Mouse (Mus musculus): ENCODE measurements at regions not wholly inside any gene's neighbourhood (a gene's known extent, or its start where the extent isn't known, plus 50 kb on each side); places are given as distances from the start of the nearest gene placed in this dataset.

DNA sequence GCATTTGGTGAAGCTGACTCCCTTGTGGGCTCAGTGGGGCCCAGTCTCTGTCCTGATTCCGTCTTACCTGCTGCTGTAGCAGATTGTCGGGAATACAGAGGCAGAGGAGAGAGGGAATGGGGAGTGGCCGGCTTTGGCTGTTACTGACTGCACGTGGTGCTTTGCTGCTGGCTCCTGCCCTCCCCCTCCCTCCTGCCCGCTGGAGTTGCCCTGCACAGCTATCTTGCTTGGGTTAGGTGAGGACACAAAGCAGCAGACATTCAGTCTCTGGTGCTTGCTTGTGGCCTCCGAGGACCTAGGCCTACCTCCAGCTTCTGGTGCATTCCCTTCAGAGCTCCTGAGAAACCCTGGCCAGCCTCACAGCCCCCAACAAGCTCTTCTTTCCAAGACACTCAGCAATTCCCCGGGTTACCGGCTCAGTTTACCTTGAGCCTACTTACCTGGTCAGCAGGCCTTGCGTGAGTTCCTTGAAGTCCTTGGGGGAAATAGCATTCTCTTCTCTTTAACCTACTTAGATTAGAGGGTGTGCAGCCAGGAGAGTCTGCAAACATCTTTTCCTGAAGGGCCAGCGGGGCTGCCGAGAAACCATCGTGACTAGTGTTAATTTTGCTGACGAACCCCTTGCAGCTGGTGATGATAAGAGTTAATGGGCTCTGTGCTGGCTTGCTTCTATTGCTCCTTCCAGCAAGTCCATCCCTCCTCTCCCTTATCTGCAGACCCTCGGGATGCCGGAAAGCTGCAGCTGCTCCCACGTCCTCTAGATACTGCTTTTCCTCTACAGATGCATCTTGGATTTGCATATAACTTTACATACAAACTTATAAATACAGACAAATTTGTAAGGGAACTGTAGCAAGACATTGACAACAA, 1176.2 kb upstream of the A1bg start:
- H3K36me3 ChIP-seq = no peaks in the 10 kb centered on the region
- no peak; the same call in 1 of the 2 replicates for ATAC-seq (ENCODE audit: low FRiP score)
- no peaks in the 10 kb centered on the region for H3K4me1 ChIP-seq
- 51% methylated on average over 16 of the region's 16 CpGs for WGBS
- no peaks in the 10 kb centered on the region for H3K9me3 ChIP-seq (replicated peaks)
- no peak overlapping the region for H3K27ac ChIP-seq
- H3K4me3 ChIP-seq = no peak overlapping the region
- H3K4me2 ChIP-seq (replicated peaks) = no peak overlapping the region
- H3K9ac ChIP-seq = no peak overlapping the region
- 0 out of 2 replicates have a peak, but pooled peaks cover 3% of the 10 kb centered on the region for H3K27me3 ChIP-seq

DNA sequence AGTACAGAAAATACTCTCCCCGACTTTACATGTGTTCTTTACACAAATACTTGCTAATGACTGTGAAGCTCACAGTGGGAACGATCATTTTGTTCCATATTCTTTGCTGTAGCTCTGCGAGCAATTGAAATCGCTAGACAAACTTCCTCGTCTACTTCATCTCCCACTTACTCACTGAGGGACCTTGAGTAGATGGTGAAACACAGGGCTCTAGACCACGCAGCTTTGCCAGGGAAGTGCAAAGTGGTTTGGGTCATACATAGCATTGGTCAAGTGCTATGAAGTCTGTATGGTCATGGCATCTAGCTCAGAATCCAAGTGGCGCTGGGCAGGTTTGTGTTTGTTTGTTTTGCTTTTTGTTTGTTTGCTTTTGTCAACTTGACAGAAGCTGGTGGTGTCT, 1174.0 kb upstream of the A1bg start:
- no peaks in the 10 kb centered on the region for H3K9me3 ChIP-seq (replicated peaks)
- no peaks in the 10 kb centered on the region for H3K36me3 ChIP-seq
- no peak overlapping the region for H3K9ac ChIP-seq
- no peak for ATAC-seq (ENCODE audit: low FRiP score)
- H3K27me3 ChIP-seq = 0 out of 2 replicates have a peak, but pooled peaks cover 3% of the 10 kb centered on the region
- no peak overlapping the region for H3K27ac ChIP-seq
- peaks cover 15% of the 10 kb centered on the region for H3K4me1 ChIP-seq
- 89% methylated on average over 7 of the region's 7 CpGs for WGBS
- H3K4me3 ChIP-seq = no peak overlapping the region
- no peak overlapping the region for H3K4me2 ChIP-seq (replicated peaks)

- no peak overlapping the region for H3K27ac ChIP-seq
- H3K27me3 ChIP-seq = 0 out of 2 replicates have a peak, but pooled peaks cover 3% of the 10 kb centered on the region
- no peak overlapping the region for H3K4me3 ChIP-seq
- H3K9ac ChIP-seq = no peak overlapping the region
- H3K4me2 ChIP-seq (replicated peaks) = no peak overlapping the region
- 75% methylated on average over 3 of the region's 3 CpGs for WGBS
- no peaks in the 10 kb centered on the region for H3K36me3 ChIP-seq
- no peaks in the 10 kb centered on the region for H3K9me3 ChIP-seq (replicated peaks)
- no peak for ATAC-seq (ENCODE audit: low FRiP score)
- H3K4me1 ChIP-seq = peaks cover 15% of the 10 kb centered on the region
Measured at GRCm38 (mm10) chr15:62095198-62095597, 1172.4 kb upstream of the A1bg start.

DNA sequence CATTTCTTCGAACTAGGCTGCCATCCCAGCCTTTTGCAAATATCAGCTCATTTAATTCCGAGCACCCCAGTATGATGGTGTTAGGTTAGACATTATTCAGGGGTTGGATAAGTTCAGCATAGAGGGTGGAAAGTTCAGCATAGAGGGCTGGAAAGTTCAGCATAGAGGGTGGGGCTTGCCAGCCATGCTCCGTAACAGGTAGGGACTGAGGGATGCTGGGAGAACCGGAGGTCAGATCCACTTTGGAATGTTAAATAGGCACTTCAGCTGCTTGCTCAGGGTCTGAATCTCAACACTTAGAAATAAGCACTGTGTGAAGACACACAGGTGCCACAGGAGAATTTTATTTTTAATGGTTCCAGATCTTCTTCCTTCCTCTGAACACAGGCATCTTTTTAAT, 1170.9 kb upstream of the A1bg start:
- Histone ChIP-seq H3K9ac (no peak overlapping the region), H3K27ac (no peak overlapping the region), H3K4me2 (replicated peaks) (no peak overlapping the region), H3K36me3 (no peaks in the 10 kb centered on the region), H3K27me3 (no peaks in the 10 kb centered on the region), H3K4me1 (peaks cover 15% of the 10 kb centered on the region), H3K9me3 (replicated peaks) (no peaks in the 10 kb centered on the region), H3K4me3 (no peak overlapping the region)
- ATAC-seq (ENCODE audit: low FRiP score) = no peak
- 75% methylated on average over 4 of the region's 4 CpGs for WGBS

DNA sequence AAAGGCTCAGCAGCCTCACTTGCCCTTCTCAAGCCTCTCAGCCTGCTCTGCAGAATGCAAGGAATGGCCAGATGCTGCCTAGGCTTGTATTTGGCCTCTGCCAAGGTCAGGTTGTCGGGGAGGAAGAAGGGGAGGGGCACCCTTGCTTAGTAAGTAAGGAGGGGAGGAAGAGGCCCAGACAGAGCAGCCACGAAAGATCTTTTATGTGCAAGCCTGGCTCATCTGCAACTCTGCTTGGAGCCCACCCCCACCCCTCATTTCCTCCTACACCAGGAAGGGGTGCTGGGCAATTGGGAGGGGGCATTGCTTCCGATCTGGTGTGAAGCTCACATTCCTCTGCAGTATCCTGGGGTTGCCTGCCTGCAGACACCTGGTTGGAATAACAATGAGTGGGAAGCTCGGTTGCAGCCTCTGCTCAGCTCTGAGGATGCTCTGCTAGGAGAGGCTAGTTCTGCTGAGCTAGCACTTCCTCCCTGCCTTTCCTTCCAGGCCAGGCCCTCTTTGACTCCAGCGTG, 1169.9 kb upstream of the A1bg start:
- 0 out of 2 replicates have a peak overlapping the region, but pooled peaks have one; percentile 9 for H3K4me2 ChIP-seq (replicated peaks)
- peak; percentile 74 for ATAC-seq (ENCODE audit: low FRiP score)
- H3K9ac ChIP-seq = no peak overlapping the region
- no peaks in the 10 kb centered on the region for H3K36me3 ChIP-seq
- H3K4me3 ChIP-seq = no peak overlapping the region
- peaks cover 15% of the 10 kb centered on the region for H3K4me1 ChIP-seq
- H3K9me3 ChIP-seq (replicated peaks) = no peaks in the 10 kb centered on the region
- WGBS = 4% methylated on average over 5 of the region's 5 CpGs
- no peaks in the 10 kb centered on the region for H3K27me3 ChIP-seq
- 0 out of 2 replicates have a peak overlapping the region, but pooled peaks have one; percentile 12 for H3K27ac ChIP-seq

GRCm38 (mm10) chr15:62091746-62092659, 1169.2 kb upstream of the A1bg start:
- WGBS = 55% methylated on average over 12 of the region's 12 CpGs
- no peak overlapping the region for H3K4me2 ChIP-seq (replicated peaks)
- H3K4me1 ChIP-seq = peaks cover 15% of the 10 kb centered on the region
- H3K4me3 ChIP-seq = no peak overlapping the region
- no peaks in the 10 kb centered on the region for H3K36me3 ChIP-seq
- H3K9ac ChIP-seq = no peak overlapping the region
- no peaks in the 10 kb centered on the region for H3K9me3 ChIP-seq (replicated peaks)
- no peak overlapping the region for H3K27ac ChIP-seq
- no peaks in the 10 kb centered on the region for H3K27me3 ChIP-seq
- peak; percentile 16; the same call in 1 of the 2 replicates for ATAC-seq (ENCODE audit: low FRiP score)

- Histone ChIP-seq H3K9ac (no peak overlapping the region), H3K27ac (no peak overlapping the region), H3K27me3 (no peaks in the 10 kb centered on the region), H3K36me3 (no peaks in the 10 kb centered on the region), H3K4me1 (peaks cover 15% of the 10 kb centered on the region), H3K4me3 (no peak overlapping the region), H3K4me2 (replicated peaks) (no peak overlapping the region), H3K9me3 (replicated peaks) (no peaks in the 10 kb centered on the region)
- ATAC-seq (ENCODE audit: low FRiP score) = no peak
- 90% methylated on average over 5 of the region's 5 CpGs for WGBS
Measured at GRCm38 (mm10) chr15:62091144-62091543, 1168.3 kb upstream of the A1bg start.

DNA sequence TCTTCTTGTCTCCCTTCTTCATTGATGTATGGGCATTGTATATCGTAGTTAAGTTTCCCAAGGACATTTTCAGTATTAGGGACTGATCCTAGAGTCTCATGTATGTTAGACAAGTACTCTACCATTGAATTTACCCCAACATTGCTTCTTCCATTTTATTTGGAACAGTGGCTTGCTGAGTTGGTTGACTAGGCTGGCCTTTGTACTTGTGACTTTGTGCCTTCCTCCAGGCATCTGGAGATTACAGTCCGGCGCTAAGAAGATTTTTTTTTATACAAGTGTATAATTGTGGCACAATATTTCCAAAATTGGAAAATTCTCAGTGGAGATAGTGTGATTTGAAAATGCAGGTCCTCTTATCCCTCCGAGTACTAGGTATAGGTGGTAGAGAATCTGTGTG, 1165.5 kb upstream of the A1bg start:
- no peak overlapping the region for H3K27ac ChIP-seq

GRCm38 (mm10) chr15:62087755-62088154, 1164.9 kb upstream of the A1bg start:
- no peak for ATAC-seq (ENCODE audit: low FRiP score)
- Histone ChIP-seq H3K4me3 (no peak overlapping the region), H3K36me3 (no peaks in the 10 kb centered on the region), H3K9me3 (replicated peaks) (no peaks in the 10 kb centered on the region), H3K27me3 (no peaks in the 10 kb centered on the region), H3K27ac (no peak overlapping the region), H3K4me1 (peaks cover 10% of the 10 kb centered on the region), H3K4me2 (replicated peaks) (no peak overlapping the region), H3K9ac (no peak overlapping the region)
- 49% methylated on average over 6 of the region's 6 CpGs for WGBS

More for the DNA sequence above, 1165.5 kb upstream of the A1bg start:
- WGBS = 93% methylated on average over 4 of the region's 4 CpGs
- Histone ChIP-seq H3K9me3 (replicated peaks) (no peaks in the 10 kb centered on the region), H3K36me3 (no peaks in the 10 kb centered on the region), H3K27me3 (no peaks in the 10 kb centered on the region), H3K4me3 (no peak overlapping the region), H3K4me1 (peaks cover 15% of the 10 kb centered on the region), H3K9ac (no peak overlapping the region), H3K4me2 (replicated peaks) (no peak overlapping the region)
- ATAC-seq (ENCODE audit: low FRiP score) = no peak

DNA sequence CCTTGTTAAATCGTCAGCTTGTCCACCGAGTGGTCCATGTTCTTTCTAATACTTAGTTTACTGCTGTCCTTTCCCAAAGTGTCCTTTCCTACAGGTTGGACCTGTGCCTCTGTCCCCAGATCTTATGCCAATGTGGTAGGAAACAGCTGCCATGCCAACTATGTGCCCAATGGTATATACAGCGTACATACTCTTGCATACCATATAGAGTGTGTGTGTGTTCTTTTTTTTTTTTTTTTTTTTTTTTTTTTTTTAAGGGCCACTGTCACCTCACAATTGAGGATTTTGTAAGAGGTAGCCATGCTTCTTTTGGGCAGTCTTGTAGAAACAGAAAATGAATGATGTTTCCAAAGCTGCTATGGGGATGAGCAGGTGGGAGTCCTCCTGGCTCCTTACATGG, 1163.2 kb upstream of the A1bg start:
- no peaks in the 10 kb centered on the region for H3K27me3 ChIP-seq
- H3K36me3 ChIP-seq = no peaks in the 10 kb centered on the region
- no peak overlapping the region for H3K4me2 ChIP-seq (replicated peaks)
- WGBS = 88% methylated on average over 3 of the region's 3 CpGs
- no peak overlapping the region for H3K4me3 ChIP-seq
- H3K27ac ChIP-seq = no peak overlapping the region
- H3K9ac ChIP-seq = no peak overlapping the region
- no peaks in the 10 kb centered on the region for H3K4me1 ChIP-seq
- H3K9me3 ChIP-seq (replicated peaks) = no peaks in the 10 kb centered on the region
- no peak for ATAC-seq (ENCODE audit: low FRiP score)

GRCm38 (mm10) chr15:62083347-62083746, 1160.5 kb upstream of the A1bg start:
- Histone ChIP-seq H3K9ac (no peak overlapping the region), H3K36me3 (no peaks in the 10 kb centered on the region), H3K4me2 (replicated peaks) (no peak overlapping the region), H3K9me3 (replicated peaks) (no peaks in the 10 kb centered on the region), H3K27ac (no peak overlapping the region), H3K27me3 (no peaks in the 10 kb centered on the region), H3K4me3 (no peak overlapping the region), H3K4me1 (no peaks in the 10 kb centered on the region)
- no peak for ATAC-seq (ENCODE audit: low FRiP score)
- WGBS = 90% methylated on average over 3 of the region's 3 CpGs

- H3K27me3 ChIP-seq = no peaks in the 10 kb centered on the region
- no peaks in the 10 kb centered on the region for H3K9me3 ChIP-seq (replicated peaks)
- WGBS = 96% methylated on average over 2 of the region's 2 CpGs
- no peaks in the 10 kb centered on the region for H3K36me3 ChIP-seq
- no peak overlapping the region for H3K27ac ChIP-seq
- H3K4me1 ChIP-seq = no peaks in the 10 kb centered on the region
- H3K4me3 ChIP-seq = no peak overlapping the region
- H3K9ac ChIP-seq = no peak overlapping the region
- no peak for ATAC-seq (ENCODE audit: low FRiP score)
- H3K4me2 ChIP-seq (replicated peaks) = no peak overlapping the region
Measured at GRCm38 (mm10) chr15:62082539-62082938, 1159.7 kb upstream of the A1bg start.
